Mouse (Mus musculus): ENCODE results near the gene 1810010D01Rik. TPM values are rescaled to one million over a fixed set of nuclear protein-coding genes. Genes with fewer than 3 reads are reported as not detected.

Gene 1810010D01Rik
- not detected for polyA plus RNA-seq (2014; fragmentation: Illumina TruSeq; extraction: RNeasy Lipid Tissue Mini Kit (QIAGEN cat#74804))

GRCm38 (mm10) chr7:145208006-145208405 is at the start of gene 1810010D01Rik:
Gene 1810010D01Rik (minus strand): TSS chr7:145208119.

Other genes starting within 250 kb of the 1810010D01Rik start
- gene Tpcn2, start 75.9 kb upstream of the 1810010D01Rik start, polyA plus RNA-seq (2014; fragmentation: Illumina TruSeq; extraction: RNeasy Lipid Tissue Mini Kit (QIAGEN cat#74804)) = 1.1 TPM
- not detected for gene Mrgprf, start 92.7 kb upstream of the 1810010D01Rik start, polyA plus RNA-seq (2014; fragmentation: Illumina TruSeq; extraction: RNeasy Lipid Tissue Mini Kit (QIAGEN cat#74804))
- not detected for gene Mrgprd, start 106.7 kb upstream of the 1810010D01Rik start, polyA plus RNA-seq (2014; fragmentation: Illumina TruSeq; extraction: RNeasy Lipid Tissue Mini Kit (QIAGEN cat#74804))